Mouse (Mus musculus) liver, adult 2 months (tissue): Measurements from ENCODE around the gene Gm3250.

Experiments used
- CTCF ChIP-seq: fragments of 200-500 bp; IDR thresholded peaks from 2 replicates; pipeline ENCODE4 v1.5.1; 2011; ENCODE audit warnings: low read depth, low read length, control low read depth
- POLR2A ChIP-seq: fragments of 200-500 bp; IDR thresholded peaks from 2 replicates; pipeline ENCODE4 v1.6.1; 2011; ENCODE audit warnings: low read length, control low read depth; ENCODE audit not compliant: insufficient read depth; ENCODE audit errors: extremely low read depth

- no peak for TF ChIP-seq POLR2A
- TF ChIP-seq CTCF = no peak
Observed at GRCm38 (mm10) chr10:77811743-77812142, 29.4 kb upstream of the Gm3250 start, which contains the start of gene Gm9507.
